Mouse (Mus musculus): ENCODE measurements around the gene Snrpa. TPM values are rescaled to one million over a fixed set of nuclear protein-coding genes. Genes with fewer than 3 reads are reported as not detected.

The Snrpa gene
- polyA plus RNA-seq, 1 experiment, result 99.4 TPM

- no peak overlapping the region for H3K27ac ChIP-seq (ENCODE audit: control insufficient read depth, insufficient read depth, low read depth, low read length, poor library complexity)
- WGBS, result 79% methylated on average over 5 of the region's 5 CpGs
- no peak for TF ChIP-seq POLR2A (IDR thresholded peaks at IDR 0.05; ENCODE audit: borderline replicate concordance, control insufficient read depth, low read depth, low read length)
- TF ChIP-seq CTCF (IDR thresholded peaks at IDR 0.05; ENCODE audit: control insufficient read depth, insufficient read depth, low read length), result no peak
- peaks cover 4% of the 10 kb centered on the region for H3K4me1 ChIP-seq (ENCODE audit: control insufficient read depth, insufficient read depth, low read length)
- no peak overlapping the region for H3K4me3 ChIP-seq (replicated peaks; ENCODE audit: control insufficient read depth, low read depth, low read length)
These were observed 33.2 kb downstream of the Snrpa start for GRCm38 (mm10) chr7:27162780-27163449.

- Histone ChIP-seq H3K4me3 (replicated peaks; ENCODE audit: control insufficient read depth, low read depth, low read length) (no peak overlapping the region), H3K4me1 (ENCODE audit: control insufficient read depth, insufficient read depth, low read length) (no peaks in the 10 kb centered on the region; the same call in 1 of the 2 replicates), H3K27ac (ENCODE audit: control insufficient read depth, insufficient read depth, low read depth, low read length, poor library complexity) (no peak overlapping the region)
- TF ChIP-seq CTCF (IDR thresholded peaks at IDR 0.05; ENCODE audit: control insufficient read depth, insufficient read depth, low read length) (no peak), POLR2A (IDR thresholded peaks at IDR 0.05; ENCODE audit: borderline replicate concordance, control insufficient read depth, low read depth, low read length) (no peak)
- 76% methylated on average over 4 of the region's 4 CpGs for WGBS
These were observed 34.3 kb downstream of the Snrpa start for GRCm38 (mm10) chr7:27161744-27162143.

- H3K4me3 ChIP-seq (replicated peaks; ENCODE audit: control insufficient read depth, low read depth, low read length), result no peak overlapping the region
- no peaks in the 10 kb centered on the region; the same call in 1 of the 2 replicates for H3K4me1 ChIP-seq (ENCODE audit: control insufficient read depth, insufficient read depth, low read length)
- no peak overlapping the region for H3K27ac ChIP-seq (ENCODE audit: control insufficient read depth, insufficient read depth, low read depth, low read length, poor library complexity)
- 52% methylated on average over 3 of the region's 3 CpGs for WGBS
- TF ChIP-seq POLR2A (IDR thresholded peaks at IDR 0.05; ENCODE audit: borderline replicate concordance, control insufficient read depth, low read depth, low read length), result no peak
- no peak for TF ChIP-seq CTCF (IDR thresholded peaks at IDR 0.05; ENCODE audit: control insufficient read depth, insufficient read depth, low read length)
These were observed 35.1 kb downstream of the Snrpa start for GRCm38 (mm10) chr7:27160921-27161320.

- Histone ChIP-seq H3K27ac (ENCODE audit: control insufficient read depth, insufficient read depth, low read depth, low read length, poor library complexity) (no peak overlapping the region), H3K4me3 (replicated peaks; ENCODE audit: control insufficient read depth, low read depth, low read length) (no peak overlapping the region), H3K4me1 (ENCODE audit: control insufficient read depth, insufficient read depth, low read length) (no peaks in the 10 kb centered on the region; the same call in 1 of the 2 replicates)
- 5% methylated on average over 8 of the region's 8 CpGs for WGBS
- TF ChIP-seq POLR2A (IDR thresholded peaks at IDR 0.05; ENCODE audit: borderline replicate concordance, control insufficient read depth, low read depth, low read length) (peak; percentile 45; the same call in 1 of the 2 replicates), CTCF (IDR thresholded peaks at IDR 0.05; ENCODE audit: control insufficient read depth, insufficient read depth, low read length) (peak; percentile 96)
These were observed 36.2 kb downstream of the Snrpa start for GRCm38 (mm10) chr7:27159882-27160281.

- 88% methylated on average over 6 of the region's 6 CpGs for WGBS
- no peak for TF ChIP-seq POLR2A (IDR thresholded peaks at IDR 0.05; ENCODE audit: borderline replicate concordance, control insufficient read depth, low read depth, low read length)
- no peak for TF ChIP-seq CTCF (IDR thresholded peaks at IDR 0.05; ENCODE audit: control insufficient read depth, insufficient read depth, low read length)
- Histone ChIP-seq H3K27ac (ENCODE audit: control insufficient read depth, insufficient read depth, low read depth, low read length, poor library complexity) (no peak overlapping the region), H3K4me3 (replicated peaks; ENCODE audit: control insufficient read depth, low read depth, low read length) (no peak overlapping the region), H3K4me1 (ENCODE audit: control insufficient read depth, insufficient read depth, low read length) (no peaks in the 10 kb centered on the region; the same call in 1 of the 2 replicates)
These were observed 36.8 kb downstream of the Snrpa start for GRCm38 (mm10) chr7:27159256-27159655.

GRCm38 (mm10) chr7:27158171-27158570 is 37.9 kb downstream of the Snrpa start:
- no peak overlapping the region for H3K27ac ChIP-seq (ENCODE audit: control insufficient read depth, insufficient read depth, low read depth, low read length, poor library complexity)
- 90% methylated on average over 9 of the region's 9 CpGs for WGBS
- no peaks in the 10 kb centered on the region; the same call in 1 of the 2 replicates for H3K4me1 ChIP-seq (ENCODE audit: control insufficient read depth, insufficient read depth, low read length)
- TF ChIP-seq POLR2A (IDR thresholded peaks at IDR 0.05; ENCODE audit: borderline replicate concordance, control insufficient read depth, low read depth, low read length), result no peak
- no peak overlapping the region for H3K4me3 ChIP-seq (replicated peaks; ENCODE audit: control insufficient read depth, low read depth, low read length)

- H3K27ac ChIP-seq (ENCODE audit: control insufficient read depth, insufficient read depth, low read depth, low read length, poor library complexity), result no peak overlapping the region
- WGBS, result 80% methylated on average over 13 of the region's 13 CpGs
- no peak overlapping the region for H3K4me3 ChIP-seq (replicated peaks; ENCODE audit: control insufficient read depth, low read depth, low read length)
- no peaks in the 10 kb centered on the region; the same call in 1 of the 2 replicates for H3K4me1 ChIP-seq (ENCODE audit: control insufficient read depth, insufficient read depth, low read length)
- no peak for TF ChIP-seq CTCF (IDR thresholded peaks at IDR 0.05; ENCODE audit: control insufficient read depth, insufficient read depth, low read length)
- TF ChIP-seq POLR2A (IDR thresholded peaks at IDR 0.05; ENCODE audit: borderline replicate concordance, control insufficient read depth, low read depth, low read length), result no peak
These were observed 40.1 kb downstream of the Snrpa start for GRCm38 (mm10) chr7:27156005-27156404.

GRCm38 (mm10) chr7:27153205-27153764 is 42.8 kb downstream of the Snrpa start, which contains the start of gene Cyp2t4:
Gene Cyp2t4, plus strand, starts transcription at chr7:27153714.
- Histone ChIP-seq H3K4me3 (replicated peaks; ENCODE audit: control insufficient read depth, low read depth, low read length) (no peak within 1 kb of the TSS), H3K27ac (ENCODE audit: control insufficient read depth, insufficient read depth, low read depth, low read length, poor library complexity) (no peak within 1 kb of the TSS), H3K4me1 (ENCODE audit: control insufficient read depth, insufficient read depth, low read length) (no peaks in the 10 kb centered on the region)
- WGBS, result 58% methylated on average over 10 of the region's 10 CpGs
- TF ChIP-seq POLR2A (IDR thresholded peaks at IDR 0.05; ENCODE audit: borderline replicate concordance, control insufficient read depth, low read depth, low read length) (no peak), CTCF (IDR thresholded peaks at IDR 0.05; ENCODE audit: control insufficient read depth, insufficient read depth, low read length) (no peak)

Other genes starting within 250 kb of the Snrpa start
- gene Cyp2a12, start 167.2 kb downstream of the Snrpa start, polyA plus RNA-seq (2011; ENCODE audit: insufficient read depth, insufficient read length, low replicate concordance, missing spikeins), result 0.99 and 2.1 TPM in 2 replicates
- gene Cyp2f2, start 76.4 kb downstream of the Snrpa start, polyA plus RNA-seq (2011; ENCODE audit: insufficient read depth, insufficient read length, low replicate concordance, missing spikeins), result 2.8 and 4.9 TPM in 2 replicates
- gene Cyp2t4, start 42.6 kb downstream of the Snrpa start, polyA plus RNA-seq (2011; ENCODE audit: insufficient read depth, insufficient read length, low replicate concordance, missing spikeins), result not detected in 2 replicates
- gene Egln2, start 29.5 kb downstream of the Snrpa start, polyA plus RNA-seq (2011; ENCODE audit: insufficient read depth, insufficient read length, low replicate concordance, missing spikeins), result 50.9 and 92.5 TPM in 2 replicates
- gene Rab4b, start 17.4 kb downstream of the Snrpa start, polyA plus RNA-seq (2011; ENCODE audit: insufficient read depth, insufficient read length, low replicate concordance, missing spikeins), result 35.7 and 73.7 TPM in 2 replicates
- gene Gm21983, start 15.2 kb downstream of the Snrpa start, polyA plus RNA-seq (2011; ENCODE audit: insufficient read depth, insufficient read length, low replicate concordance, missing spikeins), result not detected in 2 replicates
- not detected in 2 replicates for gene Mia, start 15.1 kb downstream of the Snrpa start, polyA plus RNA-seq (2011; ENCODE audit: insufficient read depth, insufficient read length, low replicate concordance, missing spikeins)
- 1.6 and 2.5 TPM in 2 replicates for gene BC024978, start 490 bp downstream of the Snrpa start, polyA plus RNA-seq (2011; ENCODE audit: insufficient read depth, insufficient read length, low replicate concordance, missing spikeins)
- 0.50 and 2.5 TPM in 2 replicates for gene Itpkc, start 32.4 kb upstream of the Snrpa start, polyA plus RNA-seq (2011; ENCODE audit: insufficient read depth, insufficient read length, low replicate concordance, missing spikeins)
- 12.2 and 17.3 TPM in 2 replicates for gene Coq8b, start 36.8 kb upstream of the Snrpa start, polyA plus RNA-seq (2011; ENCODE audit: insufficient read depth, insufficient read length, low replicate concordance, missing spikeins)
- gene Numbl, start 62.2 kb upstream of the Snrpa start, polyA plus RNA-seq (2011; ENCODE audit: insufficient read depth, insufficient read length, low replicate concordance, missing spikeins), result 2.4 and 3.2 TPM in 2 replicates
- 1.3 and 5.8 TPM in 2 replicates for gene Ltbp4, start 141.4 kb upstream of the Snrpa start, polyA plus RNA-seq (2011; ENCODE audit: insufficient read depth, insufficient read length, low replicate concordance, missing spikeins)
- gene Shkbp1, start 159.7 kb upstream of the Snrpa start, polyA plus RNA-seq (2011; ENCODE audit: insufficient read depth, insufficient read length, low replicate concordance, missing spikeins), result 44.6 and 80.0 TPM in 2 replicates
- gene Gm20479, start 161.1 kb upstream of the Snrpa start, polyA plus RNA-seq (2011; ENCODE audit: insufficient read depth, insufficient read length, low replicate concordance, missing spikeins), result not detected in 2 replicates

All from bone marrow, adult 2 months (tissue).